In genomic region chr6:140501841-140502240, GRCm38 (mm10) we compare ENCODE assay signal across 18 mouse cellular contexts.
"Had no signal": no experiment of that assay in that cellular context is flagged by ENCODE, and none has a peak within 500 bp of the region (broad histone marks: within the 10 kb centered on the region; RNA-seq: fewer than 3 reads in every experiment).

No protein-coding gene starts in this region.

- DNase-seq: kidney, adult 11 months; kidney, adult 8-10 months; kidney, postnatal 10 days; kidney, postnatal 36 days; layer of hippocampus, postnatal 36 days; liver; lung, adult 18-20 months; thymus, adult 18-20 months; thymus, postnatal 36 days had no signal

- H3K9me3 ChIP-seq: kidney, embryonic 15.5 days; limb, embryonic 13.5 days; liver, embryonic 12.5 days; liver, embryonic 15.5 days; megakaryocyte, embryonic 14.5 days; midbrain, embryonic 12.5 days; neural tube, embryonic 12.5 days had no signal

- H3K27me3 ChIP-seq: kidney, embryonic 15.5 days; limb, embryonic 13.5 days; liver, embryonic 12.5 days; liver, embryonic 15.5 days; megakaryocyte, embryonic 14.5 days; midbrain, embryonic 12.5 days; neural tube, embryonic 12.5 days had no signal

- ATAC-seq: liver, embryonic 12.5 days had no signal

- H3K4me2 ChIP-seq: kidney, embryonic 15.5 days; limb, embryonic 13.5 days; liver, embryonic 12.5 days; liver, embryonic 15.5 days; midbrain, embryonic 12.5 days; neural tube, embryonic 12.5 days had no signal

- H3K36me3 ChIP-seq: liver, embryonic 12.5 days; liver, embryonic 15.5 days had no signal

- H3K4me1 ChIP-seq: liver, embryonic 15.5 days; neural tube, embryonic 12.5 days had no signal

- H3K4me3 ChIP-seq: kidney, embryonic 15.5 days; left cerebral cortex, adult 2 months; limb, embryonic 13.5 days; liver, embryonic 12.5 days; liver, embryonic 15.5 days; megakaryocyte, embryonic 14.5 days; midbrain, embryonic 12.5 days; neural tube, embryonic 12.5 days had no signal

- H3K9ac ChIP-seq: kidney, embryonic 15.5 days; limb, embryonic 13.5 days; liver, embryonic 12.5 days; liver, embryonic 15.5 days; midbrain, embryonic 12.5 days; neural tube, embryonic 12.5 days had no signal

- H3K27ac ChIP-seq: kidney, embryonic 15.5 days; left cerebral cortex, adult 2 months; limb, embryonic 13.5 days; liver, embryonic 12.5 days; liver, embryonic 15.5 days; macrophage; midbrain, embryonic 12.5 days; neural tube, embryonic 12.5 days had no signal
